Mouse (Mus musculus) lung, embryonic 15.5 days (tissue): ENCODE results near the gene Tenm4. TPM values are rescaled to one million over a fixed set of nuclear protein-coding genes. Genes with fewer than 3 reads are reported as not detected.

Experiments used
- ATAC-seq: fragments of 200-750 bp; cut with Nextera tagmentation; 2 replicates; pipeline ENCODE4 v1.8.0; 2017; ENCODE audit warnings: moderate number of reproducible peaks, borderline replicate concordance; ENCODE audit not compliant: low FRiP score, low TSS enrichment; ENCODE audit errors: extremely low read depth
- H3K27ac ChIP-seq: fragments of 300-500 bp; sonication (generic); 2 replicates; pipeline ENCODE4 v1.5.1; 2015; ENCODE audit warnings: moderate library complexity, mild to moderate bottlenecking, inconsistent platforms
- H3K27me3 ChIP-seq: fragments of 300-500 bp; sonication (generic); 2 replicates; pipeline ENCODE4 v1.6.1; 2015; ENCODE audit warnings: inconsistent platforms
- H3K36me3 ChIP-seq: fragments of 300-500 bp; sonication (generic); 2 replicates; pipeline ENCODE4 v1.6.1; 2015; ENCODE audit warnings: inconsistent platforms
- H3K4me1 ChIP-seq: fragments of 300-500 bp; sonication (generic); 2 replicates; pipeline ENCODE4 v1.6.1; 2015; ENCODE audit warnings: inconsistent platforms
- H3K4me2 ChIP-seq: fragments of 300-500 bp; sonication (generic); 2 replicates; pipeline ENCODE4 v1.6.1; 2015; ENCODE audit warnings: inconsistent platforms, mild to moderate bottlenecking, moderate library complexity
- H3K4me3 ChIP-seq: fragments of 300-500 bp; sonication (generic); 2 replicates; pipeline ENCODE4 v1.5.1; 2015; ENCODE audit warnings: mild to moderate bottlenecking, inconsistent platforms
- H3K9ac ChIP-seq: fragments of 300-500 bp; sonication (generic); 2 replicates; pipeline ENCODE4 v1.6.1; 2015; ENCODE audit warnings: inconsistent platforms
- H3K9me3 ChIP-seq: fragments of 300-500 bp; sonication (generic); 2 replicates; pipeline ENCODE4 v1.6.1; 2016; ENCODE audit warnings: inconsistent platforms
- WGBS: fragments of 180-500 bp; shearing (Covaris S2); methylation state at CpG from one replicate; pipeline ENCODE4 v1.1.7; 2015; 5-methylcytosine and 5-hydroxymethylcytosine counted together
- microRNA counts: library from miRNA; unstranded; fragments of <30 nt; microRNA quantifications from one replicate; lab custom pipeline; 2016
- microRNA-seq: library from miRNA; unstranded; fragments of <30 nt; microRNA quantifications from one replicate; pipeline ENCODE4, GENCODE M21; 2016
- polyA plus RNA-seq: library from polyadenylated mRNA; unstranded; fragments of >200 nt; fragmentation: Nextera tagmentation; extraction: Ambion mirVana; gene quantifications from 2 replicates; pipeline ENCODE4 v1.2.1, GENCODE M21; 2015

Tenm4 gene
- polyA plus RNA-seq, 1 experiment from 2014 or later: 22.1 TPM

DNA sequence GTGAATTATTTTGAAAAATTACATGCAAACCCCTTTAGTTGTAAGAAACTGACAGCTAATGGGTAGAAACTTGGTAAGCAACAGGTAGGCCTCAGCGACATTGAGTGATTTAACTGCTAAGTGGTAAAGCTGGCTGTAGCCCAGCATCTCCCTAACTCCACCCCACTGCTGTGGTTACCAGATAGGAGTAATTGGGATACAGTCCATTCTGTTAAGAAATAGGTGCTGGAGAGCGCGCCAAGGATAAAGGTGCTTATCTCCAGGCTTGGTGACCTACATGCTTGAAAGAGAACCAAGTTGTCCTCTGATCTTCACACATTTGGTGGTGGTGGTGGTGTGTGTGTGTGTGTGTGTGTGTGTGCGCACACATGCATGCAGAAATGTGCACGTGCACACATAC, 788.1 kb downstream of the Tenm4 start:
- no peaks in the 10 kb centered on the region for H3K9me3 ChIP-seq
- H3K27ac ChIP-seq: no peak overlapping the region
- no peaks in the 10 kb centered on the region for H3K27me3 ChIP-seq
- no peak overlapping the region for H3K4me3 ChIP-seq
- no peaks in the 10 kb centered on the region for H3K4me1 ChIP-seq
- 92% methylated on average over 5 of the region's 5 CpGs for WGBS
- H3K4me2 ChIP-seq: no peak overlapping the region
- no peak overlapping the region for H3K9ac ChIP-seq
- no peak for ATAC-seq
- H3K36me3 ChIP-seq: peaks cover 15% of the 10 kb centered on the region

MicroRNA genes within 50 kb of the gene (microRNA counts, 519-probe panel; counts per million panel counts)
- 2,550 counts per million, percentile 56 among the panel's probes with 10 or more counts for microRNA mmu-miR-708 (lab: Ali Mortazavi, UCI)

Small RNAs within 50 kb of the gene (microRNA-seq; reads per million reads assigned to microRNA genes)
- gene Mir6394: not detected
- gene Mir708: 1,738 reads per million, percentile 80 among the genes with 10 or more reads in this experiment
